Mouse (Mus musculus): Measurements from ENCODE around the gene Tnfrsf22. TPM values are rescaled to one million over a fixed set of nuclear protein-coding genes. Genes with fewer than 3 reads are reported as not detected.

Gene Tnfrsf22
- polyA plus RNA-seq, 1 experiment from 2014 or later, result 5.9 TPM

GRCm38 (mm10) chr7:143628540-143628939 is 20.9 kb downstream of the Tnfrsf22 start, which contains the start of gene Tnfrsf26:
Gene Tnfrsf26 (minus strand): TSS chr7:143628722.
- H3K9ac ChIP-seq (replicated peaks), result no peak within 1 kb of the TSS
- H3K27ac ChIP-seq (replicated peaks), result no peak within 1 kb of the TSS
- H3K36me3 ChIP-seq, result no peaks in the 10 kb centered on the region
- H3K9me3 ChIP-seq, result 0 out of 2 replicates have a peak, but pooled peaks cover 3% of the 10 kb centered on the region
- H3K4me3 ChIP-seq, result no peak within 1 kb of the TSS
- H3K4me2 ChIP-seq (replicated peaks), result no peak within 1 kb of the TSS
- 76% methylated on average over 1 of the region's 1 CpGs for WGBS
- H3K27me3 ChIP-seq, result no peaks in the 10 kb centered on the region
- no peaks in the 10 kb centered on the region for H3K4me1 ChIP-seq
- ATAC-seq (ENCODE audit: low FRiP score, low read depth), result no peak

DNA sequence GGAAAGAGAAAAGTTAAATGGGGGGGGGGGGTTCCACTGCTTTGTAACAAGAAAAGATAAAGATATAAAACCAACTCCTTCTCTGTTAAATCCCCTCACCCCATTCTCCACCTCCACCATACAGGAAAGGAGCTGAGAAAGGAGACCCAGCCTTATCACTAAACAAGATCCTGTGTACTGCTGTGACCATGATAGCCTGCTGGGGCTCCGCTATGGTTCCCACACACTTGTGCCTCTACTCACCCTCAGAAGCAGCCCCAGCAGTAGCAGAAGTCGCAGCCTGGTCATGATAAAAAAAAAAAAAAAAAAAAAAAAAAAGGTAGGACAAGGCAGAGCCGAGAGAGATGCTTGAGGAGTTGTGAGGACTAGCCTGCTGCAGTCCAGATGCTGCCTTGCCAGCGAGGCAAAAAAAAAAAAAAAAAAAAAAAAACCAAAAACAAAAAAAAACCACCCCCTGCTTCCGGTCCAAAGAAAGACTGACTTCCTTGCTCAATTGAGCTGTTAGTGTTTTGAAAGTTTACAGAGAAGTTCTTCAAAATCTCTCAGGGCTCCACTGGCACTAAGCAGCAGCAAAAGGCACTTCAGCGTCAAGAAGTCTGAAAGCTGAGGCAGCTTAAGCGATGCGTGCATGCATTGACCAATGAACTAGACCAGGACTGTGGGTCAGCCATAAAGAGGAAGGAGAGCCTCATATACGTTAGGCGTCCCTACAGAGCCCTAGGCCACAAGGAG is 21.7 kb downstream of the Tnfrsf22 start:
- 68% methylated on average over 10 of the region's 10 CpGs for WGBS
- Histone ChIP-seq H3K36me3 (no peaks in the 10 kb centered on the region), H3K4me3 (no peak overlapping the region), H3K27ac (replicated peaks) (no peak overlapping the region), H3K9ac (replicated peaks) (no peak overlapping the region), H3K4me2 (replicated peaks) (no peak overlapping the region), H3K9me3 (no peaks in the 10 kb centered on the region), H3K4me1 (no peaks in the 10 kb centered on the region), H3K27me3 (no peaks in the 10 kb centered on the region)
- ATAC-seq (ENCODE audit: low FRiP score, low read depth), result no peak

GRCm38 (mm10) chr7:143626178-143626577 is 23.3 kb downstream of the Tnfrsf22 start:
- Histone ChIP-seq H3K27me3 (no peaks in the 10 kb centered on the region), H3K4me2 (replicated peaks) (no peak overlapping the region), H3K4me1 (no peaks in the 10 kb centered on the region), H3K4me3 (no peak overlapping the region), H3K9me3 (no peaks in the 10 kb centered on the region), H3K36me3 (no peaks in the 10 kb centered on the region), H3K27ac (replicated peaks) (no peak overlapping the region), H3K9ac (replicated peaks) (no peak overlapping the region)
- WGBS, result 67% methylated on average over 2 of the region's 2 CpGs
- ATAC-seq (ENCODE audit: low FRiP score, low read depth), result no peak

GRCm38 (mm10) chr7:143625151-143625550 is 24.3 kb downstream of the Tnfrsf22 start:
- no peaks in the 10 kb centered on the region for H3K9me3 ChIP-seq
- no peak overlapping the region for H3K9ac ChIP-seq (replicated peaks)
- no peaks in the 10 kb centered on the region for H3K27me3 ChIP-seq
- H3K27ac ChIP-seq (replicated peaks), result no peak overlapping the region
- H3K4me2 ChIP-seq (replicated peaks), result no peak overlapping the region
- ATAC-seq (ENCODE audit: low FRiP score, low read depth), result no peak
- 74% methylated on average over 5 of the region's 5 CpGs for WGBS
- no peaks in the 10 kb centered on the region for H3K4me1 ChIP-seq
- H3K4me3 ChIP-seq, result no peak overlapping the region
- H3K36me3 ChIP-seq, result no peaks in the 10 kb centered on the region

DNA sequence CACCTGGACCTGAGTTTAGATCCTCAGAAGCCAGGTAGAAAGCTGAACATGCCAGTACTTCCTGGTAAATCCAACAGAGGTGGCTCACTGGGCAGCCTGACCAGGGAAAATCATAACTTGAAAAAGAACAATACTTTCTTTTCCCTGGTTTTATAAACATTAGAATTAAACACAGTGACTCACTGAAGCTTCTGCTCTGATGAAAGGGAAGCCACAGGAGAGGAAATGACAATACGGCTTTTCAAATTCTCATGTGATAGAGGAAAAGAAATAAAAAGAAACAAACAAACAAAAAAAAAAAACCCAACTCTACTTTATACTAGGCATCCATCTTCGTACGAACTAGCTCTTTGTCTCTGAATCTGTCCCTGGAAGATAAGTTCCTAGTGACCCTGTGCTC is 24.9 kb downstream of the Tnfrsf22 start:
- ATAC-seq (ENCODE audit: low FRiP score, low read depth), result no peak
- H3K4me3 ChIP-seq, result no peak overlapping the region
- no peaks in the 10 kb centered on the region for H3K27me3 ChIP-seq
- no peaks in the 10 kb centered on the region for H3K9me3 ChIP-seq
- H3K4me2 ChIP-seq (replicated peaks), result no peak overlapping the region
- 87% methylated on average over 3 of the region's 3 CpGs for WGBS
- H3K36me3 ChIP-seq, result no peaks in the 10 kb centered on the region
- H3K27ac ChIP-seq (replicated peaks), result no peak overlapping the region
- H3K4me1 ChIP-seq, result no peaks in the 10 kb centered on the region
- H3K9ac ChIP-seq (replicated peaks), result no peak overlapping the region

- no peak overlapping the region for H3K4me2 ChIP-seq (replicated peaks)
- WGBS, result 65% methylated on average over 1 of the region's 1 CpGs
- H3K9ac ChIP-seq (replicated peaks), result no peak overlapping the region
- H3K4me3 ChIP-seq, result no peak overlapping the region
- H3K36me3 ChIP-seq, result no peaks in the 10 kb centered on the region
- ATAC-seq (ENCODE audit: low FRiP score, low read depth), result no peak
- no peaks in the 10 kb centered on the region for H3K9me3 ChIP-seq
- H3K27me3 ChIP-seq, result no peaks in the 10 kb centered on the region
- H3K4me1 ChIP-seq, result no peaks in the 10 kb centered on the region
- H3K27ac ChIP-seq (replicated peaks), result no peak overlapping the region
Measured at GRCm38 (mm10) chr7:143620951-143621350, 28.5 kb downstream of the Tnfrsf22 start.

DNA sequence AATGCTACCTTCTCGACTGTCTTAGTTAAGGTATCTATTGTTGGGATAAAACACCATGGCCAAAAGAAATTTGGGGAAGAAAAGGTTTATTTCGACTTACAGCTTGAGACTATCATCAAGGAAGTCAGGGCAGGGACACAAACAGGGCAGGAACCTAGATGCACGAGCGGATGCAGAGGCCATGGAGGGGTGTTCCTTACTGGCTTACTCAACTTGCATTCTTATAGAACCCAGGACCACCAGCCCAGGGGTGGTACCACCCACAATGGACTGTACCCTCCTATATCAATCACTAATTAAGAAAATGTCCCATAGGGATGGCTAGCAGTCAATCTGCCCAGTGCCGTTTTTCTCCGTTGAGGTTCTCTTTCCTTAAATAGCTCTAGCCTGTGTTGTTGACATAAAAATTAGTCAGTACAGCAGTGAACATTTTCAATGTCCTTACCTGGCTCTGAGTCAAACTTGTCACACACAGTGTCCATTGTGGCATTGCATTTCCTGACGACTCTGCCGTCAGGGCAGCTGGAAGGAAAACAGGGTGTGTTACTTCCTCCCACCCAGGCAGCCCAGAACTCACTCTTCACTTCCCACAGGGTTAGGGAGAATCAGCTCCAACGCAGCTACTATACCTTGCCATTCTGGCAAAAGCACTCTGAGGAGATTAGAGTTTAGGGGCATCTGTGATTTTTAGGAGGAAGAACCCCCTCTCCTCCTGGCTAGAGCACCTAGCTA is 34.9 kb downstream of the Tnfrsf22 start:
- Histone ChIP-seq H3K4me3 (no peak overlapping the region), H3K4me2 (replicated peaks) (no peak overlapping the region), H3K27me3 (no peaks in the 10 kb centered on the region), H3K27ac (replicated peaks) (no peak overlapping the region), H3K36me3 (no peaks in the 10 kb centered on the region), H3K4me1 (no peaks in the 10 kb centered on the region), H3K9me3 (no peaks in the 10 kb centered on the region), H3K9ac (replicated peaks) (no peak overlapping the region)
- 75% methylated on average over 9 of the region's 9 CpGs for WGBS
- no peak for ATAC-seq (ENCODE audit: low FRiP score, low read depth)

GRCm38 (mm10) chr7:143612215-143612614 is 37.2 kb downstream of the Tnfrsf22 start:
- ATAC-seq (ENCODE audit: low FRiP score, low read depth), result no peak

GRCm38 (mm10) chr7:143605321-143605720 is 44.1 kb downstream of the Tnfrsf22 start:
- no peak overlapping the region for H3K9ac ChIP-seq (replicated peaks)
- 92% methylated on average over 3 of the region's 3 CpGs for WGBS
- no peak overlapping the region for H3K4me2 ChIP-seq (replicated peaks)
- ATAC-seq (ENCODE audit: low FRiP score, low read depth), result no peak
- H3K4me3 ChIP-seq, result no peak overlapping the region
- H3K9me3 ChIP-seq, result no peaks in the 10 kb centered on the region
- no peaks in the 10 kb centered on the region for H3K36me3 ChIP-seq
- H3K27me3 ChIP-seq, result no peaks in the 10 kb centered on the region
- no peak overlapping the region for H3K27ac ChIP-seq (replicated peaks)
- 0 out of 2 replicates have a peak, but pooled peaks cover 2% of the 10 kb centered on the region for H3K4me1 ChIP-seq

More at GRCm38 (mm10) chr7:143612215-143612614, 37.2 kb downstream of the Tnfrsf22 start:
- Histone ChIP-seq H3K9ac (replicated peaks) (no peak overlapping the region), H3K27me3 (no peaks in the 10 kb centered on the region), H3K27ac (replicated peaks) (no peak overlapping the region), H3K36me3 (no peaks in the 10 kb centered on the region), H3K9me3 (no peaks in the 10 kb centered on the region), H3K4me2 (replicated peaks) (no peak overlapping the region), H3K4me1 (no peaks in the 10 kb centered on the region), H3K4me3 (no peak overlapping the region)
- WGBS, result 56% methylated on average over 3 of the region's 3 CpGs

DNA sequence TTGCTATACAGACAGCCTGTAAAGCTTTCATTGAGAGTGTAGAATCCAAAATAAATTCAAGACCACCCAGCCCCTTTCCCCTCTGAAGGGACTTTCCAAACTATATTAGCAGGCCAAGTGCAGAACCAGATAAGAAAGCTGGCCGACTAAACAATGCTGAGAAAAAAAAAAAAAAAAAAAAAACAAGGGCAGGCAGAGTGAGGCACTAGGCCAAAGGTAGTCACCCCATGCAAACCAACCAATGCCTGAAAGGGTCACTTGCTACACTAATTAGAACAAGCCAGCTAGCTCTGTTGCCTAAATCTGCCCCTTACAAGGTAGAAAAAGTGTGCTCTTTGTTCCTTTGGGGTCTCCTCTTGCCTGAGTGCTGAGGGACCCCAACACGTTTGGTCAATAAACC is 44.6 kb downstream of the Tnfrsf22 start:
- H3K27ac ChIP-seq (replicated peaks), result no peak overlapping the region
- no peaks in the 10 kb centered on the region for H3K9me3 ChIP-seq
- H3K27me3 ChIP-seq, result no peaks in the 10 kb centered on the region
- WGBS, result 84% methylated on average over 2 of the region's 2 CpGs
- H3K36me3 ChIP-seq, result no peaks in the 10 kb centered on the region
- no peak overlapping the region for H3K9ac ChIP-seq (replicated peaks)
- H3K4me2 ChIP-seq (replicated peaks), result no peak overlapping the region
- no peak for ATAC-seq (ENCODE audit: low FRiP score, low read depth)
- H3K4me3 ChIP-seq, result no peak overlapping the region
- 0 out of 2 replicates have a peak, but pooled peaks cover 2% of the 10 kb centered on the region for H3K4me1 ChIP-seq

DNA sequence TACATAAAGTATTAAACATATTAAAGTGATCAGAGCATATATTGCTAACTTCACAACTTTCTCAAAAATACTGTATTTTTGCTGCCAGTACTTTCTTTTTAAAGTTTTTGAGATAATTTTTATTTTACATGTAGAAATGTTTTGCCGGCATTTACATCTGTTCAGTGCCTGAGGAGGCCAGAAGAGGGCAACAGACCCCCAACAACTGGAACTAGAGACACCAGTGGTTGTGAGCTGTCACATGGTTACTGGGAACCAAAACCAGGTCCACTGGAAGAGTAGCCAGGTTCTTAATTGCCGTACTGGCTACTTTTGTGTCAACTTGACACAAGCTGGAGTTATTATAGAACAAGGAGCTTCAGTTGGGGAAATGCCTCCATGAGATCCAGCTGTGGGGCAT is 47.8 kb downstream of the Tnfrsf22 start:
- Histone ChIP-seq H3K4me3 (no peak overlapping the region), H3K27me3 (no peaks in the 10 kb centered on the region), H3K27ac (replicated peaks) (no peak overlapping the region), H3K4me1 (peaks cover 14% of the 10 kb centered on the region), H3K4me2 (replicated peaks) (no peak overlapping the region), H3K36me3 (no peaks in the 10 kb centered on the region), H3K9me3 (no peaks in the 10 kb centered on the region), H3K9ac (replicated peaks) (no peak overlapping the region)
- no peak for ATAC-seq (ENCODE audit: low FRiP score, low read depth)
- 77% methylated on average over 2 of the region's 2 CpGs for WGBS

DNA sequence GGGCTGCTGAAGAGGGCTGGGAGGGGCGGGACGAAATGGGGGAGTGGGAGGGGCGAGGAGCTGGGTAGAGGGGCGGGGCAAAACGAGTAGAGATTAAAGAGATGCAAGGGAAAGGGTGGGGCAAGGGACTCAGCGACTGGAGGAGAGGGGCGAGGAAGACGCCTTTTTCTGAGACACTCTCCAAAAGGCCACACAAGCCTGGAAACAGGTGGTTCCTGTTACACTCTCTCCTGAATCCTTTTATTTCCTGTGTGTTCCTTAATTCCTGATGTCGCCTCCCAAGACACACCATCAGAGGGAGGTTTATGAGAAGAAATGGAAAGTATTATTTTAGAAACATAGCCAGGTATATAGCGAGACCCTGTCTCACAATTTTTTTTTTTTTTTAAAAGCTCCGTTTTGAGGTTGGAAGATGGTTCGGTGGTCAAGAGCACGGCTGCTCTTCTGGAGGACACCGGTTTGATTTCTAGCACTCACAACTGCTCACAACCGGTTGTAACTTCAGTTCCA is 49.2 kb downstream of the Tnfrsf22 start:
- WGBS, result 7% methylated on average over 15 of the region's 15 CpGs
- peak overlapping the region; percentile 89 for H3K4me3 ChIP-seq
- no peaks in the 10 kb centered on the region for H3K27me3 ChIP-seq
- H3K36me3 ChIP-seq, result peaks cover 13% of the 10 kb centered on the region; the same call in 1 of the 2 replicates
- peaks cover 14% of the 10 kb centered on the region for H3K4me1 ChIP-seq
- H3K27ac ChIP-seq (replicated peaks), result no peak overlapping the region
- ATAC-seq (ENCODE audit: low FRiP score, low read depth), result 0 out of 2 replicates have a peak, but pooled peaks have one; percentile 5
- H3K9ac ChIP-seq (replicated peaks), result peak overlapping the region; percentile 93
- H3K9me3 ChIP-seq, result no peaks in the 10 kb centered on the region
- H3K4me2 ChIP-seq (replicated peaks), result peak overlapping the region; percentile 90
